Comparison of ENCODE assay signal across 9 mouse cellular contexts in genomic region chr11:43217021-43217420, GRCm38 (mm10).
DNase-seq lines count a peak whose midpoint lies in the region; TF ChIP-seq lines count a peak whose summit lies in the region.
"Had no signal": no experiment of that assay in that cellular context is flagged by ENCODE, and none has a peak within 500 bp of the region (broad histone marks: within the 10 kb centered on the region; RNA-seq: fewer than 3 reads in every experiment).

No protein-coding gene starts in this region.

- no peak for TF ChIP-seq CTCF in cerebellum, adult 2 months (IDR thresholded peaks at IDR 0.05; ENCODE audit: borderline replicate concordance, insufficient read depth, low read depth, low read length)

- DNase-seq in kidney, postnatal 10 days = peak; percentile 10
- no peak for DNase-seq in kidney, adult 8-10 months
- DNase-seq in cerebellum, adult 2 months = peak; percentile 32 to 46
- peak; percentile 37 for DNase-seq in heart, postnatal 4 days
- DNase-seq in lung, postnatal 10 days = peak; percentile 55
- DNase-seq in testis, postnatal 10 days (ENCODE audit: low spot score) = peak; percentile 50
- DNase-seq in urinary bladder, postnatal 36 days (ENCODE audit: low spot score in 2 of 2) = no peak
- DNase-seq in thymus, postnatal 25 days = no peak

- H3K27ac ChIP-seq in cerebellum, adult 2 months (ENCODE audit: insufficient read depth, low read length) = no peak overlapping the region
- H3K27ac ChIP-seq: macrophage had no signal

- TF ChIP-seq POLR2A in cerebellum, adult 2 months (IDR thresholded peaks at IDR 0.05; ENCODE audit: borderline replicate concordance, insufficient read depth, low read length) = no peak

- no peaks in the 10 kb centered on the region for H3K27me3 ChIP-seq in cerebellum, adult 2 months (ENCODE audit: control insufficient read depth, insufficient read depth, low read length)

- 0 out of 2 replicates have a peak, but pooled peaks cover 2% of the 10 kb centered on the region for H3K4me1 ChIP-seq in cerebellum, adult 2 months (ENCODE audit: control insufficient read depth, insufficient read depth, low read length)

- WGBS in cerebellum, adult 2 months = 31% methylated on average over 4 of the region's 4 CpGs

- H3K4me3 ChIP-seq in cerebellum, adult 2 months (replicated peaks; ENCODE audit: insufficient read depth, low read depth, low read length) = no peak overlapping the region

Comparison
In these comparisons a context has a peak if more than half of its experiments do, and no peak if none do; other contexts are left out.
1. DNase-seq: peak in kidney, postnatal 10 days (single experiment), cerebellum, adult 2 months (2 of 2), heart, postnatal 4 days (single experiment), lung, postnatal 10 days (single experiment) and testis, postnatal 10 days (single experiment); none in kidney, adult 8-10 months (0 of 2), urinary bladder, postnatal 36 days (0 of 2) and thymus, postnatal 25 days (single experiment).